Mouse (Mus musculus) CH12.LX (cell line): ENCODE data around the gene Crabp1. TPM values are rescaled to one million over a fixed set of nuclear protein-coding genes. Genes with fewer than 3 reads are reported as not detected.

ENCODE experiments used
- DNase-seq: peaks from one replicate; pipeline ENCODE4 v3.0.0-alpha.2; 2013; ENCODE audit errors: extremely low read depth
- H3K27ac ChIP-seq: 2 replicates; pipeline ENCODE4 v1.5.1; 2012; ENCODE audit warnings: low read depth, mild to moderate bottlenecking, control low read depth, moderate library complexity; ENCODE audit not compliant: insufficient read depth
- H3K27me3 ChIP-seq: replicated peaks from 2 replicates; pipeline ENCODE3; 2012; ENCODE audit warnings: inconsistent platforms
- H3K36me3 ChIP-seq, 2 experiments: replicated peaks in 1 of 2; 2 replicates each; pipeline versions ENCODE3 to v1.6.1; 2012; ENCODE audit warnings: inconsistent platforms in 1 of 2, low read length in 1 of 2, mild to moderate bottlenecking in 1 of 2, mixed read lengths in 1 of 2, moderate library complexity in 1 of 2; ENCODE audit not compliant: control insufficient read depth in 1 of 2, insufficient read depth in 1 of 2
- H3K4me1 ChIP-seq, 2 experiments: 2 replicates each; pipeline ENCODE4 v1.6.1; 2012; ENCODE audit warnings: inconsistent platforms in 1 of 2, moderate library complexity in 1 of 2; ENCODE audit not compliant: insufficient read depth in 2 of 2, control insufficient read depth in 1 of 2
- H3K4me2 ChIP-seq: 2 replicates; pipeline ENCODE4 v1.6.1; 2012; ENCODE audit warnings: low read depth, mild to moderate bottlenecking, control low read depth; ENCODE audit not compliant: poor library complexity, insufficient read depth, severe bottlenecking
- H3K4me3 ChIP-seq, 3 experiments: fragments of 150-350 bp in 1 of 3; sonication (generic) in 1 of 3; replicated peaks in 1 of 3; 2 replicates each; pipeline versions ENCODE3 to v1.5.1; 2011 to 2012; ENCODE audit warnings: low read depth in 2 of 3, low read length in 2 of 3, mild to moderate bottlenecking in 2 of 3, moderate library complexity in 2 of 3, control low read depth in 1 of 3, improper control_type of control experiment in 1 of 3, inconsistent platforms in 1 of 3, mixed read lengths in 1 of 3; ENCODE audit not compliant: poor library complexity in 1 of 3
- H3K79me2 ChIP-seq: replicated peaks from 2 replicates; pipeline ENCODE4 v1.6.1; 2012; ENCODE audit warnings: mild to moderate bottlenecking, moderate library complexity; ENCODE audit not compliant: control insufficient read depth, poor library complexity, insufficient read depth, severe bottlenecking; ENCODE audit errors: extremely low read depth
- H3K9ac ChIP-seq: 2 replicates; pipeline ENCODE4 v1.6.1; 2012; ENCODE audit warnings: low read depth, mild to moderate bottlenecking, control low read depth, moderate library complexity; ENCODE audit not compliant: insufficient read depth
- H3K9me3 ChIP-seq: replicated peaks from 2 replicates; pipeline ENCODE3; 2012; ENCODE audit warnings: low read length, inconsistent platforms, mixed read lengths
- BHLHE40 ChIP-seq: IDR thresholded peaks from 2 replicates; pipeline ENCODE4 v1.6.1; 2011; ENCODE audit warnings: mild to moderate bottlenecking, low read depth, low read length, improper control_type of control experiment
- CTCF ChIP-seq, 2 experiments: IDR thresholded peaks in 1 of 2; conservative IDR thresholded peaks in 1 of 2; 2 replicates each; pipeline ENCODE4 v1.5.1; 2011 to 2012; ENCODE audit warnings: low read depth in 2 of 2, low read length in 2 of 2, improper control_type of control experiment in 1 of 2, inconsistent platforms in 1 of 2, mild to moderate bottlenecking in 1 of 2, moderate library complexity in 1 of 2
- E2F4 ChIP-seq: IDR thresholded peaks from 2 replicates; pipeline ENCODE4 v1.6.1; 2011; ENCODE audit warnings: low read depth, low read length, improper control_type of control experiment; ENCODE audit not compliant: insufficient replicate concordance
- ELF1 ChIP-seq: IDR thresholded peaks from 2 replicates; pipeline ENCODE4 v1.6.1; 2014; ENCODE audit warnings: low read depth, mild to moderate bottlenecking, inconsistent platforms, low read length, improper control_type of control experiment
- IRF4 ChIP-seq: IDR thresholded peaks from 2 replicates; pipeline ENCODE4 v1.6.1; 2014; ENCODE audit warnings: low read depth, mild to moderate bottlenecking, inconsistent platforms, low read length, improper control_type of control experiment
- MAX ChIP-seq: IDR thresholded peaks from 2 replicates; pipeline ENCODE4 v1.6.1; 2011; ENCODE audit warnings: low read length, improper control_type of control experiment
- MAZ ChIP-seq: IDR thresholded peaks from 2 replicates; pipeline ENCODE4 v1.6.1; 2012; ENCODE audit warnings: low read depth, mild to moderate bottlenecking, inconsistent platforms, low read length, improper control_type of control experiment, moderate library complexity
- MXI1 ChIP-seq: IDR thresholded peaks from 2 replicates; pipeline ENCODE4 v1.6.1; 2011; ENCODE audit warnings: mild to moderate bottlenecking, low read depth, low read length, improper control_type of control experiment
- MYC ChIP-seq: IDR thresholded peaks from 2 replicates; pipeline ENCODE4 v1.6.1; 2011; ENCODE audit warnings: low read depth, mild to moderate bottlenecking, improper control_type of control experiment, low read length
- NELFE ChIP-seq: IDR thresholded peaks from 2 replicates; pipeline ENCODE4 v1.6.1; 2011; ENCODE audit warnings: low read depth, low read length, improper control_type of control experiment
- POLR2A ChIP-seq: IDR thresholded peaks from 2 replicates; pipeline ENCODE4 v1.6.1; 2011; ENCODE audit warnings: low read depth, mild to moderate bottlenecking, improper control_type of control experiment, low read length
- RAD21 ChIP-seq: IDR thresholded peaks from 2 replicates; pipeline ENCODE4 v1.6.1; 2011; ENCODE audit warnings: low read depth, mild to moderate bottlenecking, low read length, improper control_type of control experiment, moderate library complexity
- SMC3 ChIP-seq: IDR thresholded peaks from 2 replicates; pipeline ENCODE4 v1.6.1; 2011; ENCODE audit warnings: low read depth, low read length, improper control_type of control experiment
- TCF12 ChIP-seq: IDR thresholded peaks from 2 replicates; pipeline ENCODE4 v1.6.1; 2014; ENCODE audit warnings: low read depth, mild to moderate bottlenecking, inconsistent platforms, low read length, improper control_type of control experiment
- USF1 ChIP-seq: IDR thresholded peaks from 2 replicates; pipeline ENCODE4 v1.6.1; 2014; ENCODE audit warnings: low read depth, mild to moderate bottlenecking, inconsistent platforms, low read length, improper control_type of control experiment
- USF2 ChIP-seq: conservative IDR thresholded peaks from 2 replicates; pipeline ENCODE4 v1.6.1; 2011; ENCODE audit warnings: low read depth, low read length, improper control_type of control experiment
- ZNF384 ChIP-seq: IDR thresholded peaks from 2 replicates; pipeline ENCODE4 v1.6.1; 2012; ENCODE audit warnings: low read depth, low read length, improper control_type of control experiment, inconsistent platforms
- dilution Hi-C: fragments of 300-500 bp; cut with MboI; formaldehyde crosslinking; loops from 2 replicates; pipeline ENCODE4 v1.14.3; 2020; ENCODE audit warnings: low sequenced_read_pairs; ENCODE audit not compliant: extremely low pct_unique_long_range_greater_than_20kb, extremely low pct_ligation_motif_present
- in situ Hi-C: fragments of 300-500 bp; cut with MboI; formaldehyde crosslinking; loops from 3 replicates; pipeline ENCODE4 v1.14.3; 2019; ENCODE audit warnings: low sequenced_read_pairs, low pct_ligation_motif_present, low pct_unique_long_range_greater_than_20kb, mixed read lengths
- polyA plus RNA-seq: library from polyadenylated mRNA; unstranded; fragments of >175 nt; gene quantifications from 2 replicates; pipeline ENCODE4 v1.2.1, GENCODE M21; 2012; ENCODE audit warnings: low read depth; ENCODE audit not compliant: insufficient read length
- total RNA-seq, 2 experiments: library from RNA; depleted of rRNA; stranded (reverse); fragments of 300-350 nt in 1 of 2; fragments of >200 nt in 1 of 2; gene quantifications; 2 replicates each; pipeline ENCODE4 v1.2.3; 2012 to 2014

Gene Crabp1
- total and polyA plus RNA-seq, 3 experiments = not detected

GRCm38 (mm10) chr9:54734639-54735252 is 29.8 kb upstream of the Crabp1 start:
- Histone ChIP-seq H3K4me2 (peak overlapping the region; percentile 14; the same call in 1 of the 2 replicates), H3K4me1 (peaks cover 4 to 35% of the 10 kb centered on the region in 2 experiments), H3K4me3 (peak overlapping the region in 2 of 3 experiments; percentile 33 to 89), H3K9me3 (no peaks in the 10 kb centered on the region), H3K9ac (0 out of 2 replicates have a peak overlapping the region, but pooled peaks have one; percentile 37), H3K36me3 (peaks cover 10 to 18% of the 10 kb centered on the region in 2 experiments), H3K27ac (no peak overlapping the region), H3K27me3 (no peaks in the 10 kb centered on the region), H3K79me2 (peaks cover 27% of the 10 kb centered on the region)
- TF ChIP-seq TCF12 (no peak), POLR2A (peak; percentile 40; the same call in 1 of the 2 replicates), NELFE (peak; percentile 7; the same call in 1 of the 2 replicates), CTCF (conservative IDR thresholded peaks at IDR 0.05 in 1 of 2, IDR thresholded peaks at IDR 0.05 in 1 of 2; ENCODE audit: low read depth in 2 of 2, low read length in 2 of 2) (no peak), ZNF384 (peak; percentile 92), SMC3 (no peak)
- dilution Hi-C loops = no loop called here
- in situ Hi-C loops = loop anchor here (5.0 to 25.0 kb wide), 2 partner anchors 88 to 378 kb away; no protein-coding TSS in a partner anchor
- DNase-seq = no peak

GRCm38 (mm10) chr9:54736284-54736701 is 28.3 kb upstream of the Crabp1 start:
- Histone ChIP-seq H3K36me3 (peaks cover 2 to 7% of the 10 kb centered on the region in 2 experiments), H3K4me1 (peaks cover 4 to 33% of the 10 kb centered on the region in 2 experiments), H3K4me3 (peak overlapping the region; percentile 34 to 37 (median 36)), H3K9me3 (no peaks in the 10 kb centered on the region), H3K27ac (no peak overlapping the region), H3K4me2 (peak overlapping the region; percentile 93), H3K27me3 (no peaks in the 10 kb centered on the region), H3K79me2 (peaks cover 23% of the 10 kb centered on the region), H3K9ac (no peak overlapping the region)
- in situ Hi-C loops = loop anchor here (5.0 to 25.0 kb wide), 2 partner anchors 86 to 376 kb away; no protein-coding TSS in a partner anchor
- dilution Hi-C loops = no loop called here
- TF ChIP-seq MAX = peak; percentile 43; the same call in 1 of the 2 replicates
- TF ChIP-seq USF2 = peak; percentile 34; the same call in 1 of the 2 replicates
- no peak for TF ChIP-seq E2F4
- TF ChIP-seq MAZ = peak; percentile 82
- TF ChIP-seq RAD21 = peak; percentile 76
- 0 out of 2 replicates have a peak, but pooled peaks have one; percentile 28 for TF ChIP-seq IRF4
- TF ChIP-seq MXI1 = no peak; the same call in 1 of the 2 replicates
- no peak for TF ChIP-seq ELF1
- TF ChIP-seq SMC3 = peak; percentile 77
- peak; percentile 76 for TF ChIP-seq MYC
- peak; percentile 45; the same call in 1 of the 2 replicates for TF ChIP-seq USF1
- TF ChIP-seq BHLHE40 = peak; percentile 72; the same call in 1 of the 2 replicates
- TF ChIP-seq CTCF (conservative IDR thresholded peaks at IDR 0.05 in 1 of 2, IDR thresholded peaks at IDR 0.05 in 1 of 2; ENCODE audit: low read depth in 2 of 2, low read length in 2 of 2) = peak; percentile 65 to 88
- DNase-seq = peak; percentile 89
